Mouse (Mus musculus) kidney, postnatal 0 days (tissue): ENCODE measurements around the gene Zfp672. TPM values are rescaled to one million over a fixed set of nuclear protein-coding genes. Genes with fewer than 3 reads are reported as not detected.
A peak's percentile ranks its signal among the peaks of the same experiment; 100 is the strongest.
"Not testable (repeated sequence)": the region's sequence is repeated elsewhere in the genome, so short reads cannot be mapped to it uniquely, and the experiment has no call there.

ENCODE experiments used
- ATAC-seq: fragments of 200-750 bp; cut with Nextera tagmentation; replicated peaks from 2 replicates; pipeline ENCODE4 v1.8.0; 2017; ENCODE audit warnings: low read depth, moderate number of reproducible peaks, moderate TSS enrichment, moderate library complexity; ENCODE audit not compliant: low FRiP score
- DNase-seq: peaks from one replicate; pipeline ENCODE4 v3.0.0-alpha.2; 2016; ENCODE audit warnings: low spot score
- H3K27ac ChIP-seq: fragments of 300-500 bp; sonication (generic); 2 replicates; pipeline ENCODE4 v1.5.1; 2014; ENCODE audit warnings: mild to moderate bottlenecking
- H3K27me3 ChIP-seq: fragments of 300-500 bp; sonication (generic); 2 replicates; pipeline ENCODE4 v1.6.1; 2014; ENCODE audit warnings: low read length, mixed read lengths; ENCODE audit not compliant: insufficient read depth
- H3K36me3 ChIP-seq: fragments of 300-500 bp; sonication (generic); 2 replicates; pipeline ENCODE4 v1.6.1; 2014; ENCODE audit warnings: low read length, mixed read lengths; ENCODE audit not compliant: insufficient read depth
- H3K4me1 ChIP-seq: fragments of 300-500 bp; sonication (generic); replicated peaks from 2 replicates; pipeline ENCODE4 v1.6.1; 2014; ENCODE audit warnings: antibody characterized with exemption, low read length, mixed read lengths; ENCODE audit not compliant: insufficient read depth
- H3K4me2 ChIP-seq: fragments of 300-500 bp; sonication (generic); 2 replicates; pipeline ENCODE4 v1.6.1; 2014; ENCODE audit warnings: mild to moderate bottlenecking, low read length, moderate library complexity, mixed read lengths
- H3K4me3 ChIP-seq: fragments of 300-500 bp; sonication (generic); replicated peaks from 2 replicates; pipeline ENCODE4 v1.5.1; 2014; ENCODE audit warnings: low read depth, low read length
- H3K9ac ChIP-seq: fragments of 300-500 bp; sonication (generic); 2 replicates; pipeline ENCODE4 v1.6.1; 2014; ENCODE audit warnings: low read depth, low read length
- H3K9me3 ChIP-seq: fragments of 300-500 bp; sonication (generic); replicated peaks from 2 replicates; pipeline ENCODE4 v1.6.1; 2016; ENCODE audit warnings: low read length, inconsistent platforms, mixed read lengths
- CTCF ChIP-seq: IDR thresholded peaks from 2 replicates; pipeline ENCODE4 v1.5.1; 2016; ENCODE audit warnings: antibody characterized with exemption, low read depth, mild to moderate bottlenecking, moderate library complexity
- WGBS: fragments of 180-500 bp; shearing (Covaris S2); extraction: QIAGEN DNeasy Blood & Tissue Kit; methylation state at CpG from one replicate; pipeline ENCODE4 v1.1.7; 2014; 5-methylcytosine and 5-hydroxymethylcytosine counted together
- polyA plus RNA-seq: library from polyadenylated mRNA; unstranded; fragments of >200 nt; fragmentation: Nextera tagmentation; extraction: Ambion mirVana; gene quantifications from 2 replicates; pipeline ENCODE4 v1.2.1, GENCODE M21; 2015

Zfp672 gene
- polyA plus RNA-seq, 1 experiment from 2014 or later: 66.3 TPM

GRCm38 (mm10) chr11:58306860-58307308 lies 23.3 kb downstream of the Zfp672 start, which contains the start of gene Zfp692:
Zfp692 (plus strand) TSS chr11:58307069.
- peak within 1 kb of the TSS; percentile 84 for H3K4me2 ChIP-seq
- peak; percentile 98 for DNase-seq
- peaks cover 10% of the 10 kb centered on the region for H3K4me1 ChIP-seq
- H3K4me3 ChIP-seq: peak within 1 kb of the TSS; percentile 38
- H3K9me3 ChIP-seq: no peaks in the 10 kb centered on the region
- peak within 1 kb of the TSS; percentile 54 for H3K9ac ChIP-seq
- WGBS: under 1% methylated on average over 34 of the region's 34 CpGs
- ATAC-seq: peak; percentile 50
- no peaks in the 10 kb centered on the region for H3K36me3 ChIP-seq
- peak within 1 kb of the TSS; percentile 84 for H3K27ac ChIP-seq
- TF ChIP-seq CTCF: peak; percentile 12; the same call in 1 of the 2 replicates
- no peaks in the 10 kb centered on the region for H3K27me3 ChIP-seq

- H3K4me3 ChIP-seq, H3K9ac ChIP-seq, ATAC-seq, H3K36me3 ChIP-seq, DNase-seq, H3K9me3 ChIP-seq, H3K27me3 ChIP-seq, H3K27ac ChIP-seq, H3K4me1 ChIP-seq, H3K4me2 ChIP-seq: not testable (repeated sequence)
- 94% methylated on average over 8 of the region's 8 CpGs for WGBS
These were observed 24.8 kb downstream of the Zfp672 start for GRCm38 (mm10) chr11:58305299-58305698.

- Histone ChIP-seq H3K27me3 (no peaks in the 10 kb centered on the region), H3K36me3 (no peaks in the 10 kb centered on the region), H3K4me2 (peak overlapping the region; percentile 30), H3K4me3 (no peak overlapping the region), H3K4me1 (peaks cover 10% of the 10 kb centered on the region), H3K27ac (no peak overlapping the region), H3K9ac (no peak overlapping the region), H3K9me3 (no peaks in the 10 kb centered on the region)
- DNase-seq (peak; percentile 18), ATAC-seq (no peak)
- TF ChIP-seq CTCF: no peak
- WGBS: 21% methylated on average over 7 of the region's 7 CpGs
These were observed 26.5 kb downstream of the Zfp672 start for GRCm38 (mm10) chr11:58303594-58303993.

- under 1% methylated on average over 26 of the region's 26 CpGs for WGBS
These were observed 27.2 kb downstream of the Zfp672 start for GRCm38 (mm10) chr11:58302774-58303445.

GRCm38 (mm10) chr11:58301837-58302754 lies 28.0 kb downstream of the Zfp672 start:
- peak overlapping the region; percentile 49 for H3K4me2 ChIP-seq
- TF ChIP-seq CTCF: peak; percentile 94
- DNase-seq (peak; percentile 98), ATAC-seq (peak; percentile 91)
- peaks cover under 1% of the 10 kb centered on the region for H3K4me1 ChIP-seq
- H3K4me3 ChIP-seq: peak overlapping the region; percentile 41
- no peaks in the 10 kb centered on the region for H3K27me3 ChIP-seq
- H3K9ac ChIP-seq: peak overlapping the region; percentile 43
- H3K9me3 ChIP-seq: no peaks in the 10 kb centered on the region
- peak overlapping the region; percentile 81 for H3K27ac ChIP-seq
- under 1% methylated on average over 36 of the region's 36 CpGs for WGBS
- H3K36me3 ChIP-seq: no peaks in the 10 kb centered on the region

More at GRCm38 (mm10) chr11:58302774-58303445, 27.2 kb downstream of the Zfp672 start:
- H3K4me3 ChIP-seq: peak overlapping the region; percentile 41
- H3K4me1 ChIP-seq: peaks cover 7% of the 10 kb centered on the region
- peak overlapping the region; percentile 49 for H3K4me2 ChIP-seq
- H3K27ac ChIP-seq: peak overlapping the region; percentile 81
- H3K27me3 ChIP-seq: no peaks in the 10 kb centered on the region
- DNase-seq (peak; percentile 24), ATAC-seq (peak; percentile 17; the same call in 1 of the 2 replicates)
- TF ChIP-seq CTCF: no peak
- H3K9me3 ChIP-seq: no peaks in the 10 kb centered on the region
- H3K9ac ChIP-seq: peak overlapping the region; percentile 43
- H3K36me3 ChIP-seq: no peaks in the 10 kb centered on the region

GRCm38 (mm10) chr11:58301057-58301456 lies 29.1 kb downstream of the Zfp672 start:
- Histone ChIP-seq H3K9me3 (no peaks in the 10 kb centered on the region), H3K27ac (no peak overlapping the region), H3K36me3 (no peaks in the 10 kb centered on the region), H3K4me3 (peak overlapping the region; percentile 41; the same call in 1 of the 2 replicates), H3K4me2 (peak overlapping the region; percentile 49), H3K4me1 (no peaks in the 10 kb centered on the region; the same call in 1 of the 2 replicates), H3K27me3 (no peaks in the 10 kb centered on the region), H3K9ac (no peak overlapping the region)
- TF ChIP-seq CTCF: peak; percentile 80
- no peak for ATAC-seq
- 14% methylated on average over 13 of the region's 13 CpGs for WGBS
- DNase-seq: peak; percentile 84
